Mouse (Mus musculus): ENCODE measurements around the gene Ctcfl. TPM values are rescaled to one million over a fixed set of nuclear protein-coding genes. Genes with fewer than 3 reads are reported as not detected.
"Not testable (repeated sequence)": the region's sequence is repeated elsewhere in the genome, so short reads cannot be mapped to it uniquely, and the experiment has no call there.

Ctcfl gene
- polyA plus RNA-seq, 1 experiment from 2014 or later, result not detected

DNA sequence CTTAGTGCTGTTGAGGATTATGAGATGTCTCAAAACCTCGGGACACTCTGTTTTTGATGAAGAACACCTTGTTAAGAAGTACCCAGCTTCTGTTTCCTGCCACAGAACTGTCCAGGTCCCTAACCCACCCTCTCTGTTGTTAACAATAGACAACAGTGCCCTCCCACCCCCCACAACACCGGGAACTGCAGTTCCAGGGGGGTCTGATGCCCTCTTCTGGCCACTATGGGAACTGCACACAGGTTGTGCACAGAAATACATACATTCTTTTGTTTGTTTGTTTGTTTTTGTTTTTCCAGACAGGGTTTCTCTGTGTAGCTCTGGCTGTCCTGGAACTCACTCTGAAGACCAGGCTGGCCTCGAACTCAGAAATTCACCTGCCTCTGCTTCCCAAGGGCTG is 5.5 kb downstream of the Ctcfl start:
- not testable (repeated sequence) for ATAC-seq (ENCODE audit: low FRiP score, low TSS enrichment); H3K36me3 ChIP-seq (ENCODE audit: control insufficient read depth, insufficient read depth, low read length); H3K27ac ChIP-seq (replicated peaks); DNase-seq (ENCODE audit: low spot score); H3K4me3 ChIP-seq (ENCODE audit: low read depth, low read length); H3K27me3 ChIP-seq (ENCODE audit: control insufficient read depth, insufficient read depth, low read length); H3K4me2 ChIP-seq (replicated peaks; ENCODE audit: low read depth); H3K4me1 ChIP-seq (replicated peaks; ENCODE audit: control insufficient read depth, insufficient read depth); H3K9ac ChIP-seq (ENCODE audit: low read length); H3K9me3 ChIP-seq (ENCODE audit: control insufficient read depth, low read length)
- peak; percentile 40 for TF ChIP-seq CTCF (IDR thresholded peaks at IDR 0.05; ENCODE audit: low read depth)
- 64% methylated on average over 3 of the region's 3 CpGs for WGBS

GRCm38 (mm10) chr2:173110571-173110970 is 8.8 kb downstream of the Ctcfl start:
- no peak overlapping the region for H3K4me2 ChIP-seq (replicated peaks; ENCODE audit: low read depth)
- ATAC-seq (ENCODE audit: low FRiP score, low TSS enrichment) (no peak), DNase-seq (ENCODE audit: low spot score) (no peak)
- no peaks in the 10 kb centered on the region for H3K27me3 ChIP-seq (ENCODE audit: control insufficient read depth, insufficient read depth, low read length)
- H3K9ac ChIP-seq (ENCODE audit: low read length), result no peak overlapping the region
- H3K9me3 ChIP-seq (ENCODE audit: control insufficient read depth, low read length), result no peaks in the 10 kb centered on the region
- no peak overlapping the region for H3K4me3 ChIP-seq (ENCODE audit: low read depth, low read length)
- H3K27ac ChIP-seq (replicated peaks), result no peak overlapping the region
- TF ChIP-seq EP300 (optimal IDR thresholded peaks at IDR 0.05) (no peak), CTCF (IDR thresholded peaks at IDR 0.05; ENCODE audit: low read depth) (no peak)
- no peaks in the 10 kb centered on the region for H3K4me1 ChIP-seq (replicated peaks; ENCODE audit: control insufficient read depth, insufficient read depth)
- H3K36me3 ChIP-seq (ENCODE audit: control insufficient read depth, insufficient read depth, low read length), result no peaks in the 10 kb centered on the region
- WGBS, result 89% methylated on average over 9 of the region's 9 CpGs

DNA sequence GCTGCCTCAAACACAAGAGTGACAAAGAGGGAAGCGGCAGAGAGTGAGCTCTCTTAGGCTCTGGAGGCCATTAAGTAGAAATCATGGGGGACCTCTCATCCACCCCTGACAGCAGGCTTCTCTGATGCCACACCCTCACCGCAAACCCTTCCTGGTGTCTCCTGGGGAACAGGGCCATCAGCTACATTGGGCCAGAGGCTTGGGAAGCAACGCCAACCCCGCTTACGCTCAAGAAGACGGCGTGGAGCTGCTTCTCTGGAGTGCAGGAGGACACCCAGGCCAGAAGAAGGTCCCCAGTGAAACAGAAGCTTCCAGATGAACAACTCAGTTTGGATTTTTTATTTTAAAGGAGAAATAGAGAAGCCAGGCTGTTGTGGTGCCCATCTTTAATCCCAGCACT is 9.8 kb downstream of the Ctcfl start:
- no peak overlapping the region for H3K4me3 ChIP-seq (ENCODE audit: low read depth, low read length)
- H3K27ac ChIP-seq (replicated peaks), result no peak overlapping the region
- no peaks in the 10 kb centered on the region for H3K27me3 ChIP-seq (ENCODE audit: control insufficient read depth, insufficient read depth, low read length)
- TF ChIP-seq CTCF (IDR thresholded peaks at IDR 0.05; ENCODE audit: low read depth) (no peak), EP300 (optimal IDR thresholded peaks at IDR 0.05) (no peak)
- no peaks in the 10 kb centered on the region for H3K9me3 ChIP-seq (ENCODE audit: control insufficient read depth, low read length)
- H3K4me1 ChIP-seq (replicated peaks; ENCODE audit: control insufficient read depth, insufficient read depth), result no peaks in the 10 kb centered on the region
- H3K4me2 ChIP-seq (replicated peaks; ENCODE audit: low read depth), result no peak overlapping the region
- no peak overlapping the region for H3K9ac ChIP-seq (ENCODE audit: low read length)
- DNase-seq (ENCODE audit: low spot score) (no peak), ATAC-seq (ENCODE audit: low FRiP score, low TSS enrichment) (no peak)
- 92% methylated on average over 7 of the region's 7 CpGs for WGBS
- H3K36me3 ChIP-seq (ENCODE audit: control insufficient read depth, insufficient read depth, low read length), result no peaks in the 10 kb centered on the region

DNA sequence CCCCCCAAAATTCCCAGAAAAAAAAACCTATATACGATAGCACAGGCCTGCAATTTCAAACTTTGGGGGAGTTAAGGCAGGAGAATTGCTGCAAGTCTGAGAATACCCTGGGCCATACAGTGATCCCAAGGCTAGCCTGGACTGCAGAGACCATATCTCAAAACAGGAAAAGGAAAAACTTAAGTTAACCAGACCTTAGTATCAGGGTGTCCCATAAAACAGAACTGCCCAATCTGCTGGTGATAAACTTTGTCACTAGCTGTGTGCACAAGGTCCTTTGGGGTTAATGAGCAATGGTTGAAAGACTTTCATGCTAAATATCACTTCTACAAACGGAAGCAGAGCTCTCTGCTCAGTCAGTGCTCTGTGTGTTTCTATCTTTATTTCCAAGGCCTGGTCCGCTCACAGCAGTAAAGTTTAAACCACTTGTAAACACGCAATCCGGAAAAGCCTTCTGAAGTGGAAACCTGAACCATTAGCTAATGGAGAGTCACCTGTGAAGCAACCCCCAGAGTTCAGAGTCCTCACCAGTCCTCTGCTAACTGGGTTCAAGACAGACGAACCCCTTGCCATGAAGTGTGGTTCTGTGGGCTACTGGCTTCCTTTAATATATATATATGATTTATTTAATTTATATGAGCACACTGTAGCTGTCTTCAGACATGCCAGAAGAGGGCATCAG is 10.7 kb downstream of the Ctcfl start:
- H3K27ac ChIP-seq (replicated peaks), result no peak overlapping the region
- TF ChIP-seq EP300 (optimal IDR thresholded peaks at IDR 0.05) (no peak), CTCF (IDR thresholded peaks at IDR 0.05; ENCODE audit: low read depth) (no peak)

DNA sequence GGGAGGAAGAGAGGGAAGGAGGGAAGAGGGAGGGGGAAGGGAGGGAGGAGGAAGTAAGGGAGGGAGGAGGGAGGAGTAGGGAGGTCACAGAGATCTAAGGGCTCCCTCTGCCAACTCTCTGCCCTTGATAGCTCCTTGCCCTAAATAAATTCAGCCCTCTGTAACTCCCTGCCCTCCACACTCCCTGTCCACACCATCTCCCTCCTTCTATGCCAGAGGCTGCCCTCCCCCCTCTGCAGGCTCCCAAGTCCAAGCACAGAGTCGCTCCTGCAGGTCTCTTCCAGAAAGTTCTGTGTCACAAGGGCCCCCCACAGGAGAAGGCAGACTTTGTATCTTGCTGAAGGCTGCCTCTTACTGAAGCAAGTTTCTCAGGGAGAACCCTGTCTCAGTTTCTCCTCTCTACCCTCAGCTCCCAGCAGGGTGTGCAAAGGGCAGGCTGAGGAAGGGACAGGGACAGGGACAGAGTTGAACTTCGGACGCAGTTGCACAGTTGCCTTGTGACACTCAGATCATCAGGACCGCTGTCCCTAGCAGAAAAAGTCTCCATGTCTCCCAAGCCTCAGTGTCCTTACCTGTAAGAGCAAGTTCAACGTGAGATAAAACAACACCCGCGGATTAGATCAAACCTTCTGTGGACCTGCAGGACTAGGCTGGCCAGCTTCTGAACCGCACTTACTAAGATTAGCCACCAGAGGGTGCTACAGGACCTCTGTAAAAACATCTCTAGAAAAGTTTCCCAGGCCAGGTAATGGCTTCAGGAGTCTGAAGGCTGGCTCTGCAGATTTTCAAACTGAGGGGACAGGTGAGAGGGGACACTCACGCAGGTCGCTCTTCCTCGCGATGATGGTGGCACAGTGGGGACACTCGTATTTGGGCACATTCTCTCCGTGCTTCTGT is 12.2 kb downstream of the Ctcfl start:
- H3K9me3 ChIP-seq (ENCODE audit: control insufficient read depth, low read length), result no peaks in the 10 kb centered on the region
- no peak overlapping the region for H3K9ac ChIP-seq (ENCODE audit: low read length)
- ATAC-seq (ENCODE audit: low FRiP score, low TSS enrichment) (peak; percentile 49), DNase-seq (ENCODE audit: low spot score) (peak; percentile 67)
- no peaks in the 10 kb centered on the region for H3K4me1 ChIP-seq (replicated peaks; ENCODE audit: control insufficient read depth, insufficient read depth)
- H3K27me3 ChIP-seq (ENCODE audit: control insufficient read depth, insufficient read depth, low read length), result no peaks in the 10 kb centered on the region
- no peaks in the 10 kb centered on the region for H3K36me3 ChIP-seq (ENCODE audit: control insufficient read depth, insufficient read depth, low read length)
- TF ChIP-seq EP300 (optimal IDR thresholded peaks at IDR 0.05), result no peak
- TF ChIP-seq CTCF (IDR thresholded peaks at IDR 0.05; ENCODE audit: low read depth), result peak; percentile 90
- WGBS, result 14% methylated on average over 14 of the region's 14 CpGs
- H3K27ac ChIP-seq (replicated peaks), result no peak overlapping the region
- H3K4me3 ChIP-seq (ENCODE audit: low read depth, low read length), result no peak overlapping the region
- H3K4me2 ChIP-seq (replicated peaks; ENCODE audit: low read depth), result no peak overlapping the region

More for the DNA sequence above, 10.7 kb downstream of the Ctcfl start:
- ATAC-seq (ENCODE audit: low FRiP score, low TSS enrichment), result no peak
- DNase-seq (ENCODE audit: low spot score), result no peak
- Histone ChIP-seq H3K27me3 (ENCODE audit: control insufficient read depth, insufficient read depth, low read length) (no peaks in the 10 kb centered on the region), H3K36me3 (ENCODE audit: control insufficient read depth, insufficient read depth, low read length) (no peaks in the 10 kb centered on the region), H3K9ac (ENCODE audit: low read length) (no peak overlapping the region), H3K4me3 (ENCODE audit: low read depth, low read length) (no peak overlapping the region), H3K9me3 (ENCODE audit: control insufficient read depth, low read length) (no peaks in the 10 kb centered on the region), H3K4me2 (replicated peaks; ENCODE audit: low read depth) (no peak overlapping the region), H3K4me1 (replicated peaks; ENCODE audit: control insufficient read depth, insufficient read depth) (no peaks in the 10 kb centered on the region)
- 62% methylated on average over 6 of the region's 6 CpGs for WGBS

- no peaks in the 10 kb centered on the region for H3K36me3 ChIP-seq (ENCODE audit: control insufficient read depth, insufficient read depth, low read length)
- H3K27ac ChIP-seq (replicated peaks), result no peak overlapping the region
- WGBS, result 85% methylated on average over 9 of the region's 9 CpGs
- H3K4me1 ChIP-seq (replicated peaks; ENCODE audit: control insufficient read depth, insufficient read depth), result no peaks in the 10 kb centered on the region
- ATAC-seq (ENCODE audit: low FRiP score, low TSS enrichment) (0 out of 2 replicates have a peak, but pooled peaks have one; percentile 10), DNase-seq (ENCODE audit: low spot score) (no peak)
- H3K4me3 ChIP-seq (ENCODE audit: low read depth, low read length), result no peak overlapping the region
- no peak overlapping the region for H3K9ac ChIP-seq (ENCODE audit: low read length)
- no peak overlapping the region for H3K4me2 ChIP-seq (replicated peaks; ENCODE audit: low read depth)
- H3K9me3 ChIP-seq (ENCODE audit: control insufficient read depth, low read length), result no peaks in the 10 kb centered on the region
- H3K27me3 ChIP-seq (ENCODE audit: control insufficient read depth, insufficient read depth, low read length), result no peaks in the 10 kb centered on the region
- TF ChIP-seq EP300 (optimal IDR thresholded peaks at IDR 0.05) (no peak), CTCF (IDR thresholded peaks at IDR 0.05; ENCODE audit: low read depth) (no peak)
Observed at GRCm38 (mm10) chr2:173106409-173106808, 12.9 kb downstream of the Ctcfl start.
